Mouse (Mus musculus) hindbrain, embryonic 11.5 days (tissue): ENCODE results near the gene Adh6b. TPM values are rescaled to one million over a fixed set of nuclear protein-coding genes. Genes with fewer than 3 reads are reported as not detected.

Experiments
- ATAC-seq: fragments of 200-750 bp; cut with Nextera tagmentation; 2 replicates; pipeline ENCODE4 v1.8.0; 2017; ENCODE audit warnings: mild to moderate bottlenecking, moderate TSS enrichment, moderate library complexity; ENCODE audit not compliant: low FRiP score
- DNase-seq: peaks from one replicate; pipeline ENCODE4 v3.0.0-alpha.2; 2015; ENCODE audit warnings: low spot score
- H3K27ac ChIP-seq: fragments of 300-500 bp; sonication (generic); 2 replicates; pipeline ENCODE4 v1.5.1; 2014; ENCODE audit warnings: mild to moderate bottlenecking, low read depth, low read length
- H3K27me3 ChIP-seq: fragments of 300-500 bp; sonication (generic); 2 replicates; pipeline ENCODE4 v1.6.1; 2014; ENCODE audit warnings: mild to moderate bottlenecking, low read length, moderate library complexity, mixed read lengths; ENCODE audit not compliant: control insufficient read depth, insufficient read depth
- H3K36me3 ChIP-seq: fragments of 300-500 bp; sonication (generic); 2 replicates; pipeline ENCODE4 v1.6.1; 2014; ENCODE audit warnings: mild to moderate bottlenecking, low read length, moderate library complexity, mixed read lengths; ENCODE audit not compliant: control insufficient read depth, insufficient read depth
- H3K4me1 ChIP-seq: fragments of 300-500 bp; sonication (generic); replicated peaks from 2 replicates; pipeline ENCODE4 v1.6.1; 2014; ENCODE audit warnings: low read length, mixed read lengths; ENCODE audit not compliant: control insufficient read depth, insufficient read depth
- H3K4me2 ChIP-seq: fragments of 300-500 bp; sonication (generic); replicated peaks from 2 replicates; pipeline ENCODE4 v1.6.1; 2014; ENCODE audit warnings: mild to moderate bottlenecking, low read depth, low read length
- H3K4me3 ChIP-seq: fragments of 300-500 bp; sonication (generic); 2 replicates; pipeline ENCODE4 v1.5.1; 2014; ENCODE audit warnings: low read depth, low read length
- H3K9ac ChIP-seq: fragments of 300-500 bp; sonication (generic); 2 replicates; pipeline ENCODE4 v1.6.1; 2014; ENCODE audit warnings: low read depth, low read length
- H3K9me3 ChIP-seq: fragments of 300-500 bp; sonication (generic); 2 replicates; pipeline ENCODE4 v1.6.1; 2016; ENCODE audit warnings: low read length; ENCODE audit not compliant: control insufficient read depth
- WGBS: fragments of 180-500 bp; shearing (Covaris S2); extraction: QIAGEN DNeasy Blood & Tissue Kit; methylation state at CpG from one replicate; pipeline ENCODE4 v1.1.7; 2014; 5-methylcytosine and 5-hydroxymethylcytosine counted together
- polyA plus RNA-seq: library from polyadenylated mRNA; unstranded; fragments of >200 nt; fragmentation: Nextera tagmentation; extraction: Ambion mirVana; gene quantifications from 2 replicates; pipeline ENCODE4 v1.2.1, GENCODE M21; 2014

Adh6b gene
- polyA plus RNA-seq, 1 experiment from 2014 or later = 0.37 TPM

- DNase-seq (no peak), ATAC-seq (no peak)
- no peaks in the 10 kb centered on the region for H3K27me3 ChIP-seq
- H3K4me3 ChIP-seq = no peak overlapping the region
- no peak overlapping the region for H3K9ac ChIP-seq
- H3K36me3 ChIP-seq = no peaks in the 10 kb centered on the region
- WGBS = 92% methylated on average over 8 of the region's 8 CpGs
- no peak overlapping the region for H3K27ac ChIP-seq
- no peaks in the 10 kb centered on the region for H3K4me1 ChIP-seq
- no peak overlapping the region for H3K4me2 ChIP-seq
- H3K9me3 ChIP-seq = no peaks in the 10 kb centered on the region
These were observed 31.7 kb upstream of the Adh6b start for GRCm38 (mm10) chr3:138309910-138310309.

- no peak overlapping the region for H3K4me3 ChIP-seq
- H3K27me3 ChIP-seq = no peaks in the 10 kb centered on the region
- DNase-seq (no peak), ATAC-seq (no peak)
- no peak overlapping the region for H3K4me2 ChIP-seq
- 83% methylated on average over 6 of the region's 6 CpGs for WGBS
- no peaks in the 10 kb centered on the region for H3K4me1 ChIP-seq
- no peak overlapping the region for H3K27ac ChIP-seq
- H3K36me3 ChIP-seq = no peaks in the 10 kb centered on the region
- no peaks in the 10 kb centered on the region for H3K9me3 ChIP-seq
- H3K9ac ChIP-seq = no peak overlapping the region
These were observed 30.6 kb upstream of the Adh6b start for GRCm38 (mm10) chr3:138311015-138311414.

DNA sequence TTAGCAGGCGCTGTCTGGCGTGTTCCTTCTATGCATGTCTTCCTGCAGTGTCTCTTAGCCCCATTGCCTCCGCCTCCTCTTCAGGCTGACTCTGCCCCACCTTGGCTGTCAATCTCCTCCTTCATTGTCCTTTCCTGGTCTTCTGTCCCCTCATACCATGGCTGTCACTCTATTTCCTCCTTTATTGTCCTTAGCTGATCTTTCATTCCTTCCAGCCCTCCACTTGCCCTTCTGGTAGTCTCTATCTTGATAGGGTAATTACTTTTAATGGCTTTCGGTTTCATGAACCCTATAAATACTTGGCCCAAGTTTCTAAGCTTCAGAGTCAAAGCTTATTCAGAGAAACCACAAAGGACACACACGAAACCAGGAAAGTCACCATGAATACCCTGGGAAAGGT lies 28.6 kb upstream of the Adh6b start, which contains the start of gene Adh6a:
TSS of gene Adh6a (plus strand) at position 322 of the 400 bp plus-strand sequence.
- H3K9me3 ChIP-seq = no peaks in the 10 kb centered on the region
- WGBS = 75% methylated on average over 5 of the region's 5 CpGs
- H3K4me3 ChIP-seq = no peak within 1 kb of the TSS
- H3K9ac ChIP-seq = no peak within 1 kb of the TSS
- no peak within 1 kb of the TSS for H3K4me2 ChIP-seq
- DNase-seq (no peak), ATAC-seq (no peak)
- no peaks in the 10 kb centered on the region for H3K27me3 ChIP-seq
- H3K4me1 ChIP-seq = no peaks in the 10 kb centered on the region
- H3K36me3 ChIP-seq = no peaks in the 10 kb centered on the region
- H3K27ac ChIP-seq = no peak within 1 kb of the TSS

- no peak for ATAC-seq
- 89% methylated on average over 2 of the region's 2 CpGs for WGBS
- H3K27ac ChIP-seq = no peak overlapping the region
- H3K4me2 ChIP-seq = no peak overlapping the region
- no peaks in the 10 kb centered on the region for H3K9me3 ChIP-seq
- H3K4me1 ChIP-seq = no peaks in the 10 kb centered on the region
- no peak overlapping the region for H3K9ac ChIP-seq
- H3K4me3 ChIP-seq = no peak overlapping the region
- no peak for DNase-seq
- no peaks in the 10 kb centered on the region for H3K27me3 ChIP-seq
- H3K36me3 ChIP-seq = no peaks in the 10 kb centered on the region
These were observed 24.6 kb upstream of the Adh6b start for GRCm38 (mm10) chr3:138316908-138317472.

DNA sequence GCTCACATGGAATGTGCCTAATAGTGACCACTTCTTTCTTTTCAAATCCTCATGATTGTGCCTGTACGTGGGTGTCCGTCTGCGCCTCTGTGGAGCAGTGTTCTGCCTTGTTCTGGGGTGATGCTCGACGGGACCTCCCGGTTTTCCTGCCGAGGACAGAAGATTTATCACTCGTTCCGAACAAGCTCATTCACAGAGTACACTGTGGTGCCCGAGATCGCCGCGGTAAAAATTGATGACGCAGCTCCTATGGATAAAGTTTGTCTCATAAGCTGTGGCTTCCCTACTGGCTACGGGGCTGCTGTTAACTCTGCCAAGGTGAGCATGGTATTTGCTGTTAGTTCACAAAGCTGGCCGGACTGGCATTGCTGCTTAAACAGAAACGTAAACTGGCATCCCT lies 16.6 kb upstream of the Adh6b start:
- no peaks in the 10 kb centered on the region for H3K4me1 ChIP-seq
- no peaks in the 10 kb centered on the region for H3K9me3 ChIP-seq
- H3K36me3 ChIP-seq = no peaks in the 10 kb centered on the region
- H3K9ac ChIP-seq = no peak overlapping the region
- H3K4me2 ChIP-seq = no peak overlapping the region
- WGBS = 93% methylated on average over 17 of the region's 17 CpGs
- DNase-seq (no peak), ATAC-seq (no peak)
- no peak overlapping the region for H3K27ac ChIP-seq
- no peak overlapping the region for H3K4me3 ChIP-seq
- H3K27me3 ChIP-seq = no peaks in the 10 kb centered on the region

GRCm38 (mm10) chr3:138325466-138325865 lies 16.1 kb upstream of the Adh6b start:
- H3K27ac ChIP-seq = no peak overlapping the region
- no peak overlapping the region for H3K4me2 ChIP-seq
- no peaks in the 10 kb centered on the region for H3K4me1 ChIP-seq
- no peak overlapping the region for H3K4me3 ChIP-seq
- DNase-seq (no peak), ATAC-seq (no peak)
- WGBS = 89% methylated on average over 6 of the region's 6 CpGs
- no peaks in the 10 kb centered on the region for H3K36me3 ChIP-seq
- no peaks in the 10 kb centered on the region for H3K27me3 ChIP-seq
- H3K9me3 ChIP-seq = no peaks in the 10 kb centered on the region
- no peak overlapping the region for H3K9ac ChIP-seq

DNA sequence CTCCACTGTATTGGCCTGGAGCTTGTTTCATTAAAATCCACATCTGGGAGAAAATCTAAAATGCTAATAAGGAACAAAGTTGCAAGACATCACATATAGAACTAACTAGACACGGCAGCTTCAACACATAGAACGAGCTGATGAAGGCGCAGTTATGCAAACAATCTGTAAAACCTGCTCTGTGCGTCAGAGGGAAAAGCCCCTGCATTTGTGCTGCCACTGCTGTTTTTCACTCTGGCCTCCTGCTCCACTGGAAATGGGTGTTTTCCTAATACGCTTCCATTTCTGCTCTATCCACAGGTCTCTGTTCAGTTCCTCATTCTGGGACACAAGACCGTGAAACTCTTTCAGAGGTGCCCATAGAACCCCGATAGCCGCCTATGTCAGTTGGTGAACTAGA lies 7.7 kb upstream of the Adh6b start:
- Histone ChIP-seq H3K9me3 (no peaks in the 10 kb centered on the region), H3K27me3 (no peaks in the 10 kb centered on the region), H3K4me1 (no peaks in the 10 kb centered on the region), H3K4me2 (no peak overlapping the region), H3K9ac (no peak overlapping the region), H3K36me3 (no peaks in the 10 kb centered on the region), H3K27ac (no peak overlapping the region), H3K4me3 (no peak overlapping the region)
- WGBS = 89% methylated on average over 8 of the region's 8 CpGs
- DNase-seq = no peak
- ATAC-seq = no peak

- Histone ChIP-seq H3K27me3 (no peaks in the 10 kb centered on the region), H3K4me1 (no peaks in the 10 kb centered on the region), H3K9me3 (no peaks in the 10 kb centered on the region), H3K27ac (no peak overlapping the region), H3K4me3 (no peak overlapping the region), H3K4me2 (no peak overlapping the region), H3K9ac (no peak overlapping the region), H3K36me3 (no peaks in the 10 kb centered on the region)
- DNase-seq (no peak), ATAC-seq (no peak)
- 85% methylated on average over 4 of the region's 4 CpGs for WGBS
These were observed 7.3 kb upstream of the Adh6b start for GRCm38 (mm10) chr3:138334320-138334719.

- no peak overlapping the region for H3K9ac ChIP-seq
- no peak overlapping the region for H3K27ac ChIP-seq
- WGBS = 94% methylated on average over 1 of the region's 1 CpGs
- ATAC-seq = no peak
- H3K27me3 ChIP-seq = no peaks in the 10 kb centered on the region
- H3K4me3 ChIP-seq = no peak overlapping the region
- DNase-seq = no peak
- H3K36me3 ChIP-seq = no peaks in the 10 kb centered on the region
- no peaks in the 10 kb centered on the region for H3K4me1 ChIP-seq
- no peak overlapping the region for H3K4me2 ChIP-seq
- H3K9me3 ChIP-seq = no peaks in the 10 kb centered on the region
These were observed 6.0 kb upstream of the Adh6b start for GRCm38 (mm10) chr3:138335566-138335965.
